Mouse (Mus musculus) embryonic facial prominence, embryonic 11.5 days (tissue): ENCODE data around the gene Ror1. TPM values are rescaled to one million over a fixed set of nuclear protein-coding genes. Genes with fewer than 3 reads are reported as not detected.

Source experiments
- ATAC-seq: fragments of 200-750 bp; cut with Nextera tagmentation; replicated peaks from 2 replicates; pipeline ENCODE4 v1.8.0; 2017; ENCODE audit warnings: low read depth; ENCODE audit not compliant: insufficient number of reproducible peaks, low FRiP score, low TSS enrichment
- DNase-seq: peaks from one replicate; pipeline ENCODE4 v3.0.0-alpha.2; 2015; ENCODE audit warnings: low spot score
- H3K27ac ChIP-seq: fragments of 300-500 bp; sonication (generic); replicated peaks from 2 replicates; pipeline ENCODE4 v1.5.1; 2014; ENCODE audit warnings: mild to moderate bottlenecking, low read depth, low read length, control low read depth
- H3K27me3 ChIP-seq: fragments of 300-500 bp; sonication (generic); 2 replicates; pipeline ENCODE4 v1.6.1; 2014; ENCODE audit warnings: mild to moderate bottlenecking, low read length, moderate library complexity, mixed read lengths; ENCODE audit not compliant: control insufficient read depth, insufficient read depth
- H3K36me3 ChIP-seq: fragments of 300-500 bp; sonication (generic); replicated peaks from 2 replicates; pipeline ENCODE4 v1.6.1; 2014; ENCODE audit warnings: low read depth, mild to moderate bottlenecking, low read length, moderate library complexity, mixed read lengths; ENCODE audit not compliant: control insufficient read depth, insufficient read depth
- H3K4me1 ChIP-seq: fragments of 300-500 bp; sonication (generic); 2 replicates; pipeline ENCODE4 v1.6.1; 2014; ENCODE audit warnings: low read length, mixed read lengths; ENCODE audit not compliant: control insufficient read depth, insufficient read depth
- H3K4me2 ChIP-seq: fragments of 300-500 bp; sonication (generic); 2 replicates; pipeline ENCODE4 v1.6.1; 2014; ENCODE audit warnings: low read depth, mild to moderate bottlenecking, control low read depth, low read length, moderate library complexity
- H3K4me3 ChIP-seq: fragments of 300-500 bp; sonication (generic); 2 replicates; pipeline ENCODE4 v1.5.1; 2014; ENCODE audit warnings: low read depth, low read length, control low read depth
- H3K9ac ChIP-seq: fragments of 300-500 bp; sonication (generic); replicated peaks from 2 replicates; pipeline ENCODE4 v1.6.1; 2014; ENCODE audit warnings: mild to moderate bottlenecking, control low read depth, low read length
- H3K9me3 ChIP-seq: fragments of 300-500 bp; sonication (generic); replicated peaks from 2 replicates; pipeline ENCODE4 v1.6.1; 2016; ENCODE audit warnings: mild to moderate bottlenecking, low read length, inconsistent platforms, mixed read lengths; ENCODE audit not compliant: control insufficient read depth
- WGBS: fragments of 180-500 bp; shearing (Covaris S2); extraction: QIAGEN DNeasy Blood & Tissue Kit; methylation state at CpG from one replicate; pipeline ENCODE4 v1.1.7; 2014; 5-methylcytosine and 5-hydroxymethylcytosine counted together
- polyA plus RNA-seq: library from polyadenylated mRNA; unstranded; fragments of >200 nt; fragmentation: Nextera tagmentation; extraction: Ambion mirVana; gene quantifications from 2 replicates; pipeline ENCODE4 v1.2.1, GENCODE M21; 2014

Gene Ror1
- polyA plus RNA-seq, 1 experiment from 2014 or later, result 17.3 TPM

DNA sequence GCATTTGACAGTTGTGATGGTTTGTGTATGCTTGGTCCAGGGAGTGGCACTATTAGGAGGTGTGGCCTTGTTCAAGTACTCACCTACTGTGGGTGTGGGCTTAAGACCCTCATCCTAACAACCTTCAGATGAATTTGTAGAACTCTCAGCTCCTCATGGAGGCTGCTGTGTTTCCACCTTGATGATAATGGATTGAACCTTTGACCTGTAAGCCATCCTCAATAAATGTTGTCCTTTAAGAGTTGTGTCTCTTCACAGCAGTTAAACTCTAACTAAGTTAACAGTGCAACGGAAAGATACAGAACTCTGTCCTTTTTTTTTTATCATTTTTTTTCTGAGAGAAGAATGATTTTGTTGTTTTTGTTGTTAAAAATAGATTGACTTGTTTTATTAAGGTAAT, 23.8 kb downstream of the Ror1 start:
- H3K9me3 ChIP-seq, result no peaks in the 10 kb centered on the region; the same call in 1 of the 2 replicates
- DNase-seq, result no peak
- H3K27ac ChIP-seq, result no peak overlapping the region
- no peak overlapping the region for H3K4me2 ChIP-seq
- no peaks in the 10 kb centered on the region for H3K36me3 ChIP-seq
- H3K9ac ChIP-seq, result no peak overlapping the region
- no peak for ATAC-seq
- H3K4me3 ChIP-seq, result no peak overlapping the region
- 91% methylated on average over 1 of the region's 1 CpGs for WGBS
- no peaks in the 10 kb centered on the region for H3K4me1 ChIP-seq
- H3K27me3 ChIP-seq, result no peaks in the 10 kb centered on the region

- no peak for DNase-seq
- H3K9me3 ChIP-seq, result no peaks in the 10 kb centered on the region; the same call in 1 of the 2 replicates
- H3K36me3 ChIP-seq, result no peaks in the 10 kb centered on the region
- no peak overlapping the region for H3K4me3 ChIP-seq
- no peak overlapping the region for H3K27ac ChIP-seq
- no peaks in the 10 kb centered on the region for H3K27me3 ChIP-seq
- H3K4me1 ChIP-seq, result no peaks in the 10 kb centered on the region
- no peak for ATAC-seq
- H3K4me2 ChIP-seq, result no peak overlapping the region
- WGBS, result 85% methylated on average over 5 of the region's 5 CpGs
- no peak overlapping the region for H3K9ac ChIP-seq
Observed at GRCm38 (mm10) chr4:100120547-100120946, 25.0 kb downstream of the Ror1 start.

GRCm38 (mm10) chr4:100122436-100122835, 26.8 kb downstream of the Ror1 start:
- WGBS, result 88% methylated on average over 3 of the region's 3 CpGs
- Histone ChIP-seq H3K36me3 (no peaks in the 10 kb centered on the region), H3K4me2 (no peak overlapping the region), H3K27ac (no peak overlapping the region), H3K9ac (no peak overlapping the region), H3K27me3 (no peaks in the 10 kb centered on the region), H3K4me3 (no peak overlapping the region), H3K4me1 (peaks cover 3% of the 10 kb centered on the region; the same call in 1 of the 2 replicates), H3K9me3 (no peaks in the 10 kb centered on the region)
- no peak for DNase-seq
- ATAC-seq, result no peak

GRCm38 (mm10) chr4:100123519-100123918, 27.9 kb downstream of the Ror1 start:
- ATAC-seq, result no peak
- WGBS, result 64% methylated on average over 3 of the region's 3 CpGs

DNA sequence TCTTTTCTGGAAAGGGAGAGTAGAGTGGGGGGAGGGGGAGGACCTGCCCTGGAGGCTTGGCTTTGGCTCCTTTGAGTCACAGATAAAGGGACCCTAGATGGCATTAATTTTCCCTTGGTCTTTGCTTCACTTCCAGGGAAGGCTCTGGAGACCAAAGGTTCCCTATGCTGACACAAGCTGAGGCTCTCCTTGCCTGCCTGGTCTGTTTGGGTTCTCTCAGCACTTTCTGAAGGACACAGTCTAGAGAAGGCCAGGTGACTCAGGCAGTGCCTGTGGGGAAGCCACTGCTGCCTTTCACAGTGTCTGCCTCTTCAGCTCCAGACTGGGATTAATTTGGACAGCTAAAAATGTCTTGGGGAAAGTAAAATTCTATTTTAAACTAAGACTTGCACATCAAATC, 28.5 kb downstream of the Ror1 start:
- Histone ChIP-seq H3K27ac (no peak overlapping the region), H3K36me3 (no peaks in the 10 kb centered on the region), H3K9ac (no peak overlapping the region), H3K4me1 (peaks cover 3% of the 10 kb centered on the region; the same call in 1 of the 2 replicates), H3K4me3 (no peak overlapping the region), H3K9me3 (no peaks in the 10 kb centered on the region), H3K27me3 (no peaks in the 10 kb centered on the region), H3K4me2 (no peak overlapping the region)
- no peak for DNase-seq
- no peak for ATAC-seq

More at GRCm38 (mm10) chr4:100123519-100123918, 27.9 kb downstream of the Ror1 start:
- no peaks in the 10 kb centered on the region for H3K27me3 ChIP-seq
- H3K4me1 ChIP-seq, result peaks cover 3% of the 10 kb centered on the region; the same call in 1 of the 2 replicates
- no peak overlapping the region for H3K4me3 ChIP-seq
- H3K9me3 ChIP-seq, result no peaks in the 10 kb centered on the region
- DNase-seq, result no peak
- no peak overlapping the region for H3K9ac ChIP-seq
- no peaks in the 10 kb centered on the region for H3K36me3 ChIP-seq
- H3K27ac ChIP-seq, result no peak overlapping the region
- no peak overlapping the region for H3K4me2 ChIP-seq

DNA sequence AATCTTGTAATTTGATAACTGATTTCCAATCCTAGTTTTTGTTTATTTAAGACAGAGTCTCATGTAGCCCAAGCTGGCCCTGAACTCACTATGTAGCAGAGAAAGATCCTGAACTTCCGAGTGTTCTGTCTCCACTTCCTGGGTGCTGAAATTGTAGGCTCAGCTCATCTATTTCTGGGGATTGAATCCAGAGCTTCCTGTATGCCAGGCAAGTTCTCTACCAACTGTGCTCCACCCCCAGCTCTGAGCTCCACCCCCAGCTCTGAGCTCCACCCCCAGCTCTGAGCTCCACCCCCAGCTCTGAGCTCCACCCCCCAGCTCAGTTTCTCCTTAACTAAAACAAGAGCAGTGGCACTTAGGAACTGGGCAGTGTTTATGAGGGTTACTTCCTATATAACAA, 29.3 kb downstream of the Ror1 start:
- Histone ChIP-seq H3K9ac (no peak overlapping the region), H3K4me3 (no peak overlapping the region), H3K4me2 (no peak overlapping the region), H3K27ac (no peak overlapping the region), H3K27me3 (no peaks in the 10 kb centered on the region), H3K4me1 (peaks cover 3% of the 10 kb centered on the region; the same call in 1 of the 2 replicates), H3K9me3 (no peaks in the 10 kb centered on the region), H3K36me3 (no peaks in the 10 kb centered on the region)
- 77% methylated on average over 1 of the region's 1 CpGs for WGBS
- DNase-seq, result no peak
- ATAC-seq, result no peak

- 27% methylated on average over 12 of the region's 12 CpGs for WGBS
- Histone ChIP-seq H3K27me3 (no peaks in the 10 kb centered on the region), H3K9ac (no peak overlapping the region), H3K4me1 (peaks cover 3% of the 10 kb centered on the region; the same call in 1 of the 2 replicates), H3K4me2 (no peak overlapping the region), H3K4me3 (no peak overlapping the region), H3K9me3 (no peaks in the 10 kb centered on the region), H3K27ac (no peak overlapping the region), H3K36me3 (no peaks in the 10 kb centered on the region)
- ATAC-seq (no peak), DNase-seq (peak; percentile 20)
Observed at GRCm38 (mm10) chr4:100126531-100127310, 31.1 kb downstream of the Ror1 start.
